Mouse (Mus musculus): ENCODE data around the gene Hdgf.

DNA sequence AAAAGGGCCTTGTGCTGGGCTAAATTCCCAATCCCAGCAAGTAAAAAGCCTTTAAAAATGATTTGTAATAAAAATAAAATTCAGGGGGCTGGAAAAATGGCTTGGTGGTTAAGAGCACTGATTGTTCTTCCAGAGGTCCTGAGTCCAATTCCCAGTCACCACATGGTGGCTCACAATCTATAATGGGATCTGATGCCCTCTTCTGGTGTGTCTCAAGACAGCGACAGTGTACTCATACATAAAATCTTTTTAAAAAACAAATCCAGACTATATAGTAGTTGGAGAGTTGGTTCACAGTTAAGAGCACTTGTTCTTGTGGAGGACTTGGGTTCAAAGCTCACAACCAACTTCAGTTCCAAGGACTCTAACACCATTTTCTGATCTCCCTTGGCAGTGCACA, 10.9 kb downstream of the Hdgf start:
- TF ChIP-seq CTCF (IDR thresholded peaks at IDR 0.05; ENCODE audit: control insufficient read depth, insufficient read depth, insufficient replicate concordance, low read depth, low read length) (no peak), POLR2A (IDR thresholded peaks at IDR 0.05; ENCODE audit: control insufficient read depth, low read depth, low read length) (no peak)
